Comparison of ENCODE assay signal across 22 mouse cellular contexts in the genomic region with DNA sequence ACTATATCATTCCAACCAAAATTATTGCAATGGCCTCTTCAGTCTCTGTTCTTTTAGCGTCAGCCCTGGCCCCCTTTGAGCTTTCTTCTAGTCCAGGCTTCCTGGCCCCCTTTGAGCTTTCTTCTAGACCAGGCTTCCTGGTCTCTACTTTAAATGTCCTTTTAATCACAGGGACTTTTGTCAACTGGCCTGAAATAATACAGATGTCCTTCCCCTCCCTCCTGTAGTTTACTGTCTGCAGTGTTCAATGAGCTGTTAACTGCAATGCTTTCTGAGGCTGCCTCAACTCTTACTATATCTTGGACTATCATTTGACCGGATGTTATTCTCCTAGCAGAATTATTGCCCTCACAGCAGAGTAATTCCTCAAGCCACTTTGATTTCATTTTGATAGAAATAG.
"Had no signal": no experiment of that assay in that cellular context is flagged by ENCODE, and none has a peak within 500 bp of the region (broad histone marks: within the 10 kb centered on the region; RNA-seq: fewer than 3 reads in every experiment).

No protein-coding gene starts in this region.

- DNase-seq: forebrain, postnatal 0 days; gastrocnemius, postnatal 14 days; gastrocnemius, postnatal 36 days; heart, postnatal 10 days; kidney, adult 11 months; kidney, adult 2 months; kidney, adult 9 months; kidney, postnatal 14 days; kidney, postnatal 36 days; layer of hippocampus, adult 9-11 months; layer of hippocampus, postnatal 36 days; left cerebral cortex, postnatal 4 days had no signal

- H3K9me3 ChIP-seq: forebrain, embryonic 15.5 days; hindbrain, embryonic 13.5 days; hindbrain, embryonic 15.5 days; kidney, embryonic 15.5 days; limb, embryonic 13.5 days; limb, embryonic 15.5 days; liver, embryonic 12.5 days had no signal

- H3K9ac ChIP-seq: forebrain, embryonic 15.5 days; forebrain, postnatal 0 days; hindbrain, embryonic 13.5 days; hindbrain, embryonic 15.5 days; kidney, embryonic 15.5 days; limb, embryonic 13.5 days; limb, embryonic 15.5 days; liver, embryonic 12.5 days; liver, embryonic 14.5 days had no signal

- H3K4me1 ChIP-seq: forebrain, embryonic 15.5 days; hindbrain, embryonic 13.5 days; hindbrain, embryonic 15.5 days; limb, embryonic 15.5 days; liver, embryonic 12.5 days had no signal

- H3K4me2 ChIP-seq: forebrain, embryonic 15.5 days; hindbrain, embryonic 13.5 days; hindbrain, embryonic 15.5 days; kidney, embryonic 15.5 days; limb, embryonic 13.5 days; limb, embryonic 15.5 days; liver, embryonic 12.5 days had no signal

- H3K4me3 ChIP-seq: forebrain, embryonic 15.5 days; hindbrain, embryonic 13.5 days; hindbrain, embryonic 15.5 days; kidney, embryonic 15.5 days; limb, embryonic 13.5 days; limb, embryonic 15.5 days; liver, embryonic 12.5 days had no signal

- H3K36me3 ChIP-seq: forebrain, embryonic 15.5 days; hindbrain, embryonic 13.5 days; hindbrain, embryonic 15.5 days; kidney, embryonic 15.5 days; limb, embryonic 13.5 days; limb, embryonic 15.5 days; liver, embryonic 12.5 days had no signal

- H3K27ac ChIP-seq: forebrain, embryonic 15.5 days; hindbrain, embryonic 13.5 days; hindbrain, embryonic 15.5 days; hindbrain, postnatal 0 days; kidney, embryonic 15.5 days; limb, embryonic 13.5 days; limb, embryonic 15.5 days; liver, embryonic 12.5 days; liver, embryonic 14.5 days had no signal

- H3K27me3 ChIP-seq: forebrain, embryonic 15.5 days; hindbrain, embryonic 13.5 days; hindbrain, embryonic 15.5 days; kidney, embryonic 15.5 days; limb, embryonic 13.5 days; limb, embryonic 15.5 days; liver, embryonic 12.5 days had no signal

- ATAC-seq: forebrain, embryonic 15.5 days; forebrain, postnatal 0 days; hindbrain, postnatal 0 days; intestine, embryonic 16.5 days; liver, embryonic 12.5 days had no signal
